Mouse (Mus musculus) G1E (cell line): ENCODE results near the gene Gm12166.

Experiments used
- CTCF ChIP-seq: IDR thresholded peaks from 2 replicates; pipeline ENCODE4 v1.5.1; 2012; ENCODE audit warnings: low read depth, low read length, inconsistent platforms, mixed read lengths
- GATA1 ChIP-seq: IDR thresholded peaks from 2 replicates; pipeline ENCODE4 v1.6.1; 2012; ENCODE audit warnings: borderline replicate concordance, low read length, inconsistent platforms, mixed read lengths

DNA sequence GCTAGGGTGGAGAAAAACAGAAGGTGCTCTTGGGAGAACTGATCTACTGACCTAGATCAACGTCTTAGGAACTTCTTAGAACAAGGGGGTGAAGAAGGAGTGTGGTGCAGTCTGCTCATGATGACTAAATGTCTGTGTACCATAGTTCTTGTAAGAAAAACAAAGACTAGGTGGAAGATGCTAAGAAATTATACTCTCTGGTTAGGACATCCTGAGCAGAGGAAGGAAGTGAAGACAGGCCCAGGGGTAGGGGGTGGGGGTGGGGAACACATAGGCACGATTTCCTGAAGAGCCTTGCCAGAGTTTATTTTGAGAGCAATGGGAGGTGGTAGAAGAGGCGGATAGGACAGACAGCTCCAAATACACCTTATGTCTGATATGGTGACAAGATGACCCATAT, 31.3 kb upstream of the Gm12166 start:
- TF ChIP-seq CTCF = no peak
- TF ChIP-seq GATA1 = no peak
